Mouse (Mus musculus) liver, adult 2 months (tissue): ENCODE results near the gene Olfr1122. TPM values are rescaled to one million over a fixed set of nuclear protein-coding genes. Genes with fewer than 3 reads are reported as not detected.
"Not testable (repeated sequence)": the region's sequence is repeated elsewhere in the genome, so short reads cannot be mapped to it uniquely, and the experiment has no call there.

Experiments used
- DNase-seq: peaks from one replicate; pipeline ENCODE4 v3.0.0-alpha.2; 2011; ENCODE audit warnings: low read depth, low spot score; ENCODE audit errors: extremely low read depth
- H3K27ac ChIP-seq: fragments of 200-500 bp; replicated peaks from 2 replicates; pipeline ENCODE4 v1.5.1; 2012; ENCODE audit warnings: low read depth, mild to moderate bottlenecking, control low read depth, inconsistent platforms, low read length; ENCODE audit not compliant: insufficient read depth
- H3K27me3 ChIP-seq: fragments of 200-500 bp; 2 replicates; pipeline ENCODE4 v1.6.1; 2012; ENCODE audit warnings: mild to moderate bottlenecking, moderate library complexity, low read length, inconsistent platforms; ENCODE audit not compliant: control insufficient read depth, insufficient read depth
- H3K36me3 ChIP-seq: fragments of 200-500 bp; 2 replicates; pipeline ENCODE4 v1.6.1; 2012; ENCODE audit warnings: low read length, inconsistent platforms; ENCODE audit not compliant: control insufficient read depth, insufficient read depth
- H3K4me1 ChIP-seq: fragments of 200-500 bp; 2 replicates; pipeline ENCODE4 v1.6.1; 2011; ENCODE audit warnings: low read length; ENCODE audit not compliant: control insufficient read depth, insufficient read depth
- H3K4me3 ChIP-seq: fragments of 200-500 bp; 2 replicates; pipeline ENCODE4 v1.5.1; 2011; ENCODE audit warnings: low read depth, mild to moderate bottlenecking, control low read depth, low read length, moderate library complexity; ENCODE audit not compliant: insufficient read depth
- H3K79me2 ChIP-seq: fragments of 200-500 bp; 2 replicates; pipeline ENCODE4 v1.6.1; 2012; ENCODE audit warnings: inconsistent platforms, mild to moderate bottlenecking, low read length, moderate library complexity; ENCODE audit not compliant: control insufficient read depth, insufficient read depth
- H3K9ac ChIP-seq: fragments of 200-500 bp; 2 replicates; pipeline ENCODE4 v1.6.1; 2012; ENCODE audit warnings: low read depth, mild to moderate bottlenecking, control low read depth, inconsistent platforms, low read length
- CTCF ChIP-seq: fragments of 200-500 bp; IDR thresholded peaks from 2 replicates; pipeline ENCODE4 v1.5.1; 2011; ENCODE audit warnings: low read depth, low read length, control low read depth
- POLR2A ChIP-seq: fragments of 200-500 bp; IDR thresholded peaks from 2 replicates; pipeline ENCODE4 v1.6.1; 2011; ENCODE audit warnings: low read length, control low read depth; ENCODE audit not compliant: insufficient read depth; ENCODE audit errors: extremely low read depth
- WGBS: fragments of 180-500 bp; shearing (Covaris S2); methylation state at CpG from one replicate; pipeline ENCODE4 v1.1.7; 2018; 5-methylcytosine and 5-hydroxymethylcytosine counted together
- polyA plus RNA-seq: library from polyadenylated mRNA; depleted of rRNA; stranded (reverse); fragments of >200 nt; gene quantifications from 2 replicates; pipeline ENCODE4 v1.2.3, GENCODE M21; 2012; rRNA removed
- total RNA-seq: library from RNA; depleted of rRNA; stranded (reverse); fragments of >200 nt; gene quantifications from 2 replicates; pipeline ENCODE4 v1.2.3, GENCODE M21; 2014; rRNA removed

Gene Olfr1122
- total RNA-seq (not detected in 2 replicates), polyA plus RNA-seq (not detected in 2 replicates)

GRCm38 (mm10) chr2:87385549-87385948 lies at the start of gene Olfr1122:
Olfr1122 (plus strand) TSS chr2:87385849.
- no peak for DNase-seq
- Histone ChIP-seq H3K27me3 (no peaks in the 10 kb centered on the region), H3K4me1 (no peaks in the 10 kb centered on the region), H3K79me2 (no peaks in the 10 kb centered on the region), H3K27ac (no peak within 1 kb of the TSS), H3K4me3 (no peak within 1 kb of the TSS), H3K9ac (no peak within 1 kb of the TSS), H3K36me3 (no peaks in the 10 kb centered on the region)
- 70% methylated on average over 2 of the region's 2 CpGs for WGBS
- TF ChIP-seq POLR2A: no peak
- no peak for TF ChIP-seq CTCF

- 40% methylated on average over 2 of the region's 2 CpGs for WGBS
- Histone ChIP-seq H3K9ac (no peak within 1 kb of the TSS), H3K27ac (no peak within 1 kb of the TSS), H3K4me3 (no peak within 1 kb of the TSS), H3K36me3 (no peaks in the 10 kb centered on the region), H3K27me3 (no peaks in the 10 kb centered on the region), H3K4me1 (no peaks in the 10 kb centered on the region), H3K79me2 (no peaks in the 10 kb centered on the region)
- TF ChIP-seq POLR2A (no peak), CTCF (no peak)
- no peak for DNase-seq
Observed at GRCm38 (mm10) chr2:87354515-87354914, 31.1 kb upstream of the Olfr1122 start, which contains the start of gene Olfr1120. Olfr1120 (plus strand) TSS chr2:87354815.

- H3K9ac ChIP-seq, H3K79me2 ChIP-seq, H3K4me3 ChIP-seq, H3K27me3 ChIP-seq, H3K27ac ChIP-seq, DNase-seq, H3K4me1 ChIP-seq, H3K36me3 ChIP-seq: not testable (repeated sequence)
- WGBS: 93% methylated on average over 2 of the region's 2 CpGs
Observed at GRCm38 (mm10) chr2:87360121-87360520, 25.5 kb upstream of the Olfr1122 start.

- WGBS: 15% methylated on average over 1 of the region's 1 CpGs
- DNase-seq: no peak
- H3K27ac ChIP-seq: no peak within 1 kb of the TSS
- no peaks in the 10 kb centered on the region for H3K4me1 ChIP-seq
- H3K4me3 ChIP-seq: no peak within 1 kb of the TSS
- TF ChIP-seq POLR2A (no peak), CTCF (no peak)
- H3K9ac ChIP-seq: no peak within 1 kb of the TSS
- H3K27me3 ChIP-seq: no peaks in the 10 kb centered on the region
- H3K79me2 ChIP-seq: no peaks in the 10 kb centered on the region
- no peaks in the 10 kb centered on the region for H3K36me3 ChIP-seq
Observed at GRCm38 (mm10) chr2:87369595-87369994, 16.1 kb upstream of the Olfr1122 start, which contains the start of gene Olfr1121. Olfr1121 (plus strand) TSS chr2:87369895.

- Histone ChIP-seq H3K27ac (no peak overlapping the region), H3K79me2 (no peaks in the 10 kb centered on the region), H3K4me1 (no peaks in the 10 kb centered on the region), H3K36me3 (no peaks in the 10 kb centered on the region), H3K4me3 (no peak overlapping the region), H3K9ac (no peak overlapping the region), H3K27me3 (no peaks in the 10 kb centered on the region)
- WGBS: 82% methylated on average over 4 of the region's 4 CpGs
- no peak for DNase-seq
- no peak for TF ChIP-seq CTCF
- TF ChIP-seq POLR2A: no peak
Observed at GRCm38 (mm10) chr2:87371726-87372125, 13.9 kb upstream of the Olfr1122 start.

GRCm38 (mm10) chr2:87383935-87384334 lies 1.7 kb upstream of the Olfr1122 start:
- no peak overlapping the region for H3K9ac ChIP-seq
- H3K36me3 ChIP-seq: no peaks in the 10 kb centered on the region
- H3K4me3 ChIP-seq: no peak overlapping the region
- no peaks in the 10 kb centered on the region for H3K4me1 ChIP-seq
- 79% methylated on average over 2 of the region's 2 CpGs for WGBS
- H3K27ac ChIP-seq: no peak overlapping the region
- H3K79me2 ChIP-seq: no peaks in the 10 kb centered on the region
- no peaks in the 10 kb centered on the region for H3K27me3 ChIP-seq
- DNase-seq: no peak
- no peak for TF ChIP-seq POLR2A

GRCm38 (mm10) chr2:87393605-87394004 lies 8.0 kb downstream of the Olfr1122 start:
- not testable (repeated sequence) for H3K79me2 ChIP-seq, H3K27me3 ChIP-seq
- 84% methylated on average over 5 of the region's 5 CpGs for WGBS

GRCm38 (mm10) chr2:87394686-87395085 lies 9.0 kb downstream of the Olfr1122 start:
- not testable (repeated sequence) for H3K36me3 ChIP-seq, H3K4me3 ChIP-seq, H3K27me3 ChIP-seq, H3K4me1 ChIP-seq, H3K9ac ChIP-seq, DNase-seq, H3K79me2 ChIP-seq, H3K27ac ChIP-seq
- WGBS: 81% methylated on average over 7 of the region's 7 CpGs

More at GRCm38 (mm10) chr2:87393605-87394004, 8.0 kb downstream of the Olfr1122 start:
- H3K4me1 ChIP-seq, H3K27ac ChIP-seq, H3K4me3 ChIP-seq, DNase-seq, H3K9ac ChIP-seq, H3K36me3 ChIP-seq: not testable (repeated sequence)
